Mouse (Mus musculus): ENCODE data around the gene Hdac8.

GRCm38 (mm10) chrX:102504179-102504578, 980 bp downstream of the Hdac8 start:
- TF ChIP-seq CTCF (conservative IDR thresholded peaks at IDR 0.05; ENCODE audit: insufficient read depth, insufficient read length, low read depth, low read length) (no peak), POLR2A (IDR thresholded peaks at IDR 0.05; ENCODE audit: low read depth, low read length) (no peak)

All from kidney, adult 2 months (tissue).